Mouse (Mus musculus) MEL (cell line): ENCODE results near the gene Wfikkn2.

ENCODE experiments used
- CTCF ChIP-seq, 3 experiments: IDR thresholded peaks in 2 of 3; conservative IDR thresholded peaks in 1 of 3; 2 replicates each; pipeline ENCODE4 v1.5.1; 2011 to 2012; ENCODE audit warnings: low read length in 3 of 3, low read depth in 2 of 3, mild to moderate bottlenecking in 2 of 3, improper control_type of control experiment in 1 of 3, inconsistent platforms in 1 of 3, mixed read lengths in 1 of 3, moderate library complexity in 1 of 3; ENCODE audit not compliant: control insufficient read depth in 1 of 3, insufficient read depth in 1 of 3, poor library complexity in 1 of 3, severe bottlenecking in 1 of 3
- EP300 ChIP-seq, 2 experiments: IDR thresholded peaks; 2 replicates each; pipeline ENCODE4 v1.6.1; 2011; ENCODE audit warnings: improper control_type of control experiment in 2 of 2, low read length in 2 of 2, low read depth in 1 of 2, mild to moderate bottlenecking in 1 of 2
- GATA1 ChIP-seq: IDR thresholded peaks from 2 replicates; pipeline ENCODE4 v1.6.1; 2011; ENCODE audit warnings: low read depth, low read length, improper control_type of control experiment
- MYC ChIP-seq: IDR thresholded peaks from 2 replicates; pipeline ENCODE4 v1.6.1; 2011; ENCODE audit warnings: low read depth, mild to moderate bottlenecking, low read length, improper control_type of control experiment, moderate library complexity
- RAD21 ChIP-seq: IDR thresholded peaks from 2 replicates; pipeline ENCODE4 v1.6.1; 2011; ENCODE audit warnings: mild to moderate bottlenecking, low read depth, low read length, improper control_type of control experiment
- USF1 ChIP-seq: IDR thresholded peaks from 2 replicates; pipeline ENCODE4 v1.6.1; 2014; ENCODE audit warnings: low read depth, mild to moderate bottlenecking, inconsistent platforms, low read length, improper control_type of control experiment, moderate library complexity

DNA sequence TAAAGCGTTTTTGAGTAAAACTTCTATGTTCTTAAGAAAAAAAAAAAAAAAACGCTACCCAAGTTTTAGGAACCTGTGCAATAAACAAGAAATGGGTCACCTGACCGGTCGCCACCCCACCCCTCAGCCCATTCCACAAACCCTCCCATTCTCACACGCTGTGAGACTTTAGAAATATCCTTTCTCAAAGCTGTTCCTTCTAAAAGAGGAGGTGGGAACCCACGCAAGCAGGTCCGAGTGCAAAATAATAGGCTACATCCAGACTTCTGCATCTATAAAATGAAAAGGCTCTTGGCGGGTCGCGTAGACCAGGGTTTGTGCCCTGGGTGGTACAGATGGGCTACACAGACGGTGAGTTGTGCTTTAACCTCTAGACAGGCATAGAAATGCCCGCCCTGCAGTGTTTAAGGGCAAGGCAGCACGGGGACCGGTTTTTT, 36.1 kb downstream of the Wfikkn2 start:
- TF ChIP-seq CTCF (IDR thresholded peaks at IDR 0.05 in 2 of 3, conservative IDR thresholded peaks at IDR 0.05 in 1 of 3; ENCODE audit: control insufficient read depth in 1 of 3, insufficient read depth in 1 of 3, low read depth in 2 of 3, low read length in 3 of 3, poor library complexity in 1 of 3, severe bottlenecking in 1 of 3) (no peak), EP300 (IDR thresholded peaks at IDR 0.05; ENCODE audit: low read depth in 1 of 2, low read length in 2 of 2) (no peak; a peak in 1 of 4 replicates), USF1 (peak; percentile 95), RAD21 (no peak), GATA1 (no peak), MYC (0 out of 2 replicates have a peak, but pooled peaks have one; percentile 20)
